Mouse (Mus musculus) layer of hippocampus, postnatal 25 days (tissue): ENCODE measurements around the gene Klri1. TPM values are rescaled to one million over a fixed set of nuclear protein-coding genes. Genes with fewer than 3 reads are reported as not detected.
"Not testable (repeated sequence)": the region's sequence is repeated elsewhere in the genome, so short reads cannot be mapped to it uniquely, and the experiment has no call there.

Source experiments
- DNase-seq, 2 experiments: peaks; one replicate each; pipeline ENCODE4 v3.0.0; 2022; ENCODE audit warnings: mixed read lengths in 2 of 2, low spot score in 1 of 2; ENCODE audit errors: extremely low spot score in 1 of 2
- microRNA-seq, 2 experiments: library from miRNA; unstranded; fragments of <30 nt; microRNA quantifications; one replicate each; pipeline ENCODE4 v1.2.0; 2021
- total RNA-seq, 2 experiments: library from RNA; stranded (reverse); gene quantifications; 2 replicates each; pipeline ENCODE4 v1.2.3; 2021

Klri1 gene
- total RNA-seq: not detected

DNA sequence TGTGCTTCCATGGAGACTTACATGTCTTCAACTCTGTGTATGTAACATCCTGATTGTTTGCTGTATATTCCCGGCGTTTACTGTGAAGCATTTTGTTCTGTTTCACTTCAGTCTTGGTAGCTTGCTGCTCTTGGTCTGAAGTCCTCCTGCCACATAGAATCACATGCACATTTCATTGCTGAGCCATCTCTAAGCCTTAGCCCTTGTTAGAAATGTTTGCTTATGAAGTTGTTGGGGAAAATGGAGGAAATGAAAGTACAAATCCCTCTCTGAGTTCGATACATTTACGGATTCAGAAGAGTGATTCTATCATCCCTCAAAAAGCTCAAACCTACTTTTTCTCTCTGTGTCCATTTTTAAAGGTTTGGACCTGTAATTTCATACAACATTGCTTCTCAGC lies at the start of gene Klri1:
Gene Klri1 (minus strand): TSS at position 101 of the 400 bp plus-strand sequence.
- DNase-seq: no peak

DNA sequence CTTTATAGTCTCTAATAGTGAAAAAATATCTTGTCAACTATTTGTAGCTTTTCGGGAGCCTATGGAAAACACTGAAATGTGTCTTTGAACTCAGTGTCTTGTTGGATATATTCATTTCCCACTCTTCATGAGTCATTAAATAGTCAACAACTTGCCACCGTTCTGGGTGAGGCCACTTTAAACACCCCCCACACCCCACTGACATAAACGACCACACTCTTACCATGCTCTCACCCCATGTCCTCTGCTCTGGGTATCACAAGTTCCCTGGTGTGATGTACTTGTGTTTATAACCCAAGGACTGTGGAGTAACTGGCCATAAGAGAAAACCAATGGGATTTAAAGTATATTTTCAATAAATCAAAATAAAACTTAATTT lies 30.7 kb upstream of the Klri1 start:
- DNase-seq: no peak

DNA sequence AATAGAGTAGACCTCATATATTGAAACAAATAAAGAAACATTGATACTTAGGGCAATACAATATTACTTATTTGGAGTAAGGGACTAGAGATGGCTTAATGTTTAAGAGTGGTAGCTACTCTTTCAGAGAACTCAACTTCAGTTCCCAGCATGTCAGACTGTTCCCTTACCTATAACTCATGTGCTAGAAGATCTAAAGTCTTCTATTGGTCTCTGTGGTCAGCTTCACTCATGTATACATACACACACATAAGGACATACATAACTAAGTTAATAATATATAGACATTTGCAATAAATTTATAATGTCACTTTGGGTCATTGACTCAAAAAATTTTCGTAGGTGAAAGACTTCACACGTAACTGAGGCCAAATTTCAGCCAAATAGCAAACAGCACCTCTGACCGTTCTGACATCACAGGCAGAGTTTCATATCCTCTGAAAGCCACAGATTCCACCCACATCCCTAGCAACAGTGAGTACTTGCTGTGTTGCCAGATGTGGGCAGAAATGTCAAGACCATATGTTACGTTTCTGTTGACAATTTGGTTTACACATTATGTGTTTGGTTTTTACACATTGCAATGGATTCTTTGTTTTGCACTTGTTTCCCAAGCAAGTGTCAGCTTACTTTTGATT lies 30.2 kb upstream of the Klri1 start:
- DNase-seq: no peak

DNA sequence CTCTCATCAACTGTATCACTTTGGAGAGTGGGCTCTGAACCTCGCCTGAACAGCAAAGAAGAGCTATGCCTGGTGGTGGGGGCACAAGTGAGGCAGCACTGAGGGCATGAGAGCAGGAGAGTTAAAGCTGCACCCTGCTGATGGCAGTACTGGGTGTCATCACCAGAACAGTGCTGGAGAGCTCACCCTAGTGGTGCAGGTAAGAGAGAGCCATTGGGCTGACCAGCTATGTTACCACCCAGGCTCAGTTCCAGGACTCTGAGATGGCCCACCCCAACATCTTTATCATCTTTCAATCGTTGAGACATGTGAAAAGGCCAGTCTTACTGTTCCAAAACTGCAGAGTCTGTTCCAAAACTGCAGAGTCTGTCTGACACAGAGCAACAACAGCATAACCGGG lies 29.2 kb upstream of the Klri1 start:
- DNase-seq: no peak

GRCm38 (mm10) chr6:129740069-129740721 lies 23.3 kb upstream of the Klri1 start, which contains the start of gene Klri2:
Klri2 (minus strand) TSS chr6:129740484.
- DNase-seq: no peak

DNA sequence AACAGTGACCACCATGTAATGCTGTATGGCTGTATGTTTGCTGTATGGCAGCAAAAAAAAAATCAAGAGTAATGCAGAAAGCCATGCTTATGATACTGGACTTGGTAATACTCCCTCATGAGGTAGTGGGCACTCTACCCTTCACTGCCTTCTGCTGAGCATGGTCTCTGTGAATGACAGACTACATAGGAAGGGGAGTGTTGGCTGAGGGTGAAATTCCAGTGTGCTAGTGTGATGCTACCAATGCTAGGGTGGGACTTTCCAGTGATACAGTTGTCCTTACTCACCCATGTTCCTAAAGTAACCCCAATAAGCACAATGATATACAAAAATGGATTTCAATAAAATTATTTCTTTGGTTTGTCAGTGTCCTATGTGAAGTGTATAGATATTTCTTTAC lies 19.5 kb upstream of the Klri1 start:
- no peak for DNase-seq

DNA sequence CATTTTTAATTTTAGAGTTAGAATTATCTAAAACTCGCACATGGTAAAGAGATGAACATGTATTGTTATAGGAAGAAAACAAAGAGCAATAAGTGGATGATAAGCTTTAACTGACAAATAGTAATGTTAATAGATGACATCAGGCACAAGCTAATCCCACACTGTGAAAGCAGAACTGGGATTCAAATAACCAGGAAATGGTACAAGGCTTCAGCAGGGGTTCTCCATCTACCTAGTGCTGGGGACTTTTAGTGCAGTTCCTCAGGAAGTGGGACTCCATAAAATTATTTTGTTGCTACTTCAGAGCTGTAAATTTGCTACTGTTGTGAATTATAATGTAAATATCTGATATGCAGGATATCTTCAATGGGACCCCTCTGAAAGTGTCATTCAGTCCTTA lies 10.3 kb upstream of the Klri1 start:
- no peak for DNase-seq

GRCm38 (mm10) chr6:129721390-129721789 lies 4.5 kb upstream of the Klri1 start:
- DNase-seq: no peak

DNA sequence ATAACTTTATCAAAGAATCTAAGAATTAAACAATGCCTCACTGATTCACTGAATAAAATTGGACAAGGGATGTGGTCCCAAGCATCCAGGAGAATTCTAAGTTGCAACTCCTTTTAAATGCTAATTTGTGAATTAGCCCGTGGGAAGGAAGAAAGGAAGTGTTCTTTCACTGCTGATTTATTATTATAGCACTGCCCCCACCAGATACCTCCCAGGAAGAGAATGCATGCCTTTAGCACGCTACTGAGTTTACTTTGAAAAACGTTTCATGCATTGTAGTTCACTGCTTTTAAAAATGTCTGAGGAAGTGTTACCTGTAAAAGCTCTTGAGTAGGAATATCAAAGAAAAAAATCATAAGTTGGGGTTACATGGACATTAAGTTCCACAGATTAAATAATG lies 3.6 kb upstream of the Klri1 start:
- DNase-seq: no peak

DNA sequence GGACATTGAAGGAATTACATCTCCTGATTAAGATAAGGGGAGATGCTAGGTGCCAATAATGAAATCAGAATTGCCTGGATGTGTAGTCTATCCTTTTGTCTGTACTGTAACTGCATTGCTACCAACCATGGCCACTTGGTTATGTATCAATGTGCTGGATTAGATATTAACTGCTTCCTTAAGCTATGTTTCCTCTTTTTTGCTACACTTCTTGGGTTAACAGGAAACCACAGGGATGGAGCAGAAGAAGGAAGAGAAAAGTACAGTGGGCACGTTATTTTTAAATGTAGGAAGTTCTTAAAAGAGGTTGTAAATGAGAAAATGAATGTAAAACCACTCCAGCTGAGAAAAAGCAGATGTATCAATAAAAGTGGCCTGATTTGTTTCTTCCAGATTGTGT lies 3.4 kb downstream of the Klri1 start:
- no peak for DNase-seq

- DNase-seq: not testable (repeated sequence)
These were observed 25.5 kb downstream of the Klri1 start for GRCm38 (mm10) chr6:129691436-129691835.

DNA sequence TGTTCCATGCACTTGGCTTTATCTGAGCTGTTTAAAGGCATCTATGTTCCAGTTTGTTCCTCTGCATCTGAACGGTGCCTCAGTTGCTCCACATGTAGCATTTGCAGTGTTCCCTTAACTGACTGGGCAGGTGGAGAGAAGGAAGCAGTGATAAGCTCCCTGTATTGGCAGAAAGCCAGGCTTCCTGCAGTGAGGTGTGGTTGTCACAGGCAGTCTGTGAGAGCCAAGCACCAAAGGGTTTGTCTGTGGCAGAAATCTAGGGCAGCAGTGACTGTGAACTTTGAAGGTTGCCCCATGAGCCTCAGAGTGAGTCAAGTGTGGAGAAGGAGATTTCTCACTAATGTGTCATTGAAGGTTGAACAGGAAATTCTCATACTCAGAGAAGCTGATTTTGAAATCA lies 36.6 kb downstream of the Klri1 start:
- no peak for DNase-seq

- no peak for DNase-seq
These were observed 38.1 kb downstream of the Klri1 start, which contains the start of gene Klrc1 for GRCm38 (mm10) chr6:129678873-129679272. Klrc1 (minus strand) TSS chr6:129678973.

- DNase-seq: not testable (repeated sequence)
These were observed 55.6 kb downstream of the Klri1 start for GRCm38 (mm10) chr6:129661301-129661700.

DNA sequence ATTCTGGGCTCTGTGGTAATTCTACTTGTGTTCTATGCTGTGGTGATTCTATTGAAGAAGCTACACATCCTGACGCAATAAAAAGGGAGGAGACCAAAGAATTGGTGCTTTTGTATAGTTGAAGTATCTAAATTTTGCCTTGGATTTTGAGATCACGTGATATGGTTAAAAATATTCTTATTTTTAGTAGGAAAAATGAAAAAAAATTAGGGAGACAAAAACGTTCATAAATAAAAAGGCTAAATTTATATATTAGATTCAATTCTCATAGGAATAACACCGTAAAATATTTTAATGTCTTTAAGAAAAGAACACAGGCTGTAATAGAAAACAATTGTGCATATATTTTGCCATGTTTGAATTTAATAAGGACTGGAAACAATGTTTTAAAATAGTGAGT lies 56.3 kb downstream of the Klri1 start, which contains the start of gene Klrc2:
Gene Klrc2 (minus strand): TSS at position 101 of the 400 bp plus-strand sequence.
- not testable (repeated sequence) for DNase-seq

Small RNA genes within 50 kb of the gene (microRNA-seq; reads per million reads assigned to microRNA genes)
- 0 reads per million in 2 experiments for gene Mir680-1

Other genes starting within 250 kb of the Klri1 start
- gene Olr1, start 210.0 kb downstream of the Klri1 start, total RNA-seq: not detected
- gene Tmem52b, start 204.6 kb downstream of the Klri1 start, total RNA-seq: not detected
- 100 to 1,000 TPM; 613 to 690 TPM for gene Gabarapl1, start 184.0 kb downstream of the Klri1 start, total RNA-seq
- not detected for gene Klre1, start 139.2 kb downstream of the Klri1 start, total RNA-seq
- not detected for gene Klrd1, start 125.3 kb downstream of the Klri1 start, total RNA-seq
- gene Klrk1, start 93.3 kb downstream of the Klri1 start, total RNA-seq: not detected
- not detected for gene Klrc3, start 73.8 kb downstream of the Klri1 start, total RNA-seq
- gene Klrc2, start 56.4 kb downstream of the Klri1 start, total RNA-seq: not detected
- not detected for gene Klrc1, start 38.2 kb downstream of the Klri1 start, total RNA-seq
- not detected for gene Klri2, start 23.4 kb upstream of the Klri1 start, total RNA-seq
- gene Gm156, start 67.1 kb upstream of the Klri1 start, total RNA-seq: not detected
- not detected for gene Gm17631, start 145.5 kb upstream of the Klri1 start, total RNA-seq
- gene Klra17, start 159.5 kb upstream of the Klri1 start, total RNA-seq: not detected
- not detected for gene Klra5, start 200.5 kb upstream of the Klri1 start, total RNA-seq